Mouse (Mus musculus) ES-Bruce4 (cell line): Measurements from ENCODE around the gene Cd7.

Experiments used
- CTCF ChIP-seq: IDR thresholded peaks from one replicate; pipeline ENCODE4 v1.8.1; 2011; ENCODE audit warnings: low read depth, low read length
- EP300 ChIP-seq: IDR thresholded peaks from 2 replicates; pipeline ENCODE4 v1.6.1; 2011; ENCODE audit warnings: low read depth, low read length; ENCODE audit not compliant: insufficient read depth

DNA sequence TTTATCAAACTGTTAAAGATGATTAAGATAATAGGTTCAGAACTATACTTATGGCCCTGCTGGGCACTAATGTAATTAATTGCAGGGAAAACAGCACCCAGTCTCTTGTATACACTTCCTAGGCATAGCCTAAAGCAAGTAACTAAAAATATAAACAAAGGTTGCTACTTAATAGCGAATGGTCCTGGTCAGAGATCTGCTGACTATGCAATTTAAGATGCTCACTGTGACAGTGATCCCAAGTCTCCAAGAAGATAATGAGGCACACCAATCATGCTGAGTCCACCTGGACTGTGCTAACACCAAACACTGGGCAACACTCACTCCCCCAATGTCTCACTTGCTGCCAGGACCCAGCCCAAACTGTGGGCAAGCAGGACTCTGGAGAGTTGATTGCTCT is 10.6 kb upstream of the Cd7 start:
- TF ChIP-seq CTCF (no peak), EP300 (no peak)
